Mouse (Mus musculus) cerebellum, postnatal 36 days (tissue): Measurements from ENCODE around the gene Cldn14.
A peak's percentile ranks its signal among the peaks of the same experiment; 100 is the strongest.

ENCODE experiments used
- DNase-seq, 2 experiments: peaks; one replicate each; pipeline ENCODE4 v3.0.0; 2021 to 2022; ENCODE audit warnings: mixed read lengths in 2 of 2

Cldn14 gene

GRCm38 (mm10) chr16:93942796-93943502 lies 65.7 kb downstream of the Cldn14 start:
- DNase-seq = no peak

GRCm38 (mm10) chr16:93941781-93942567 lies 66.7 kb downstream of the Cldn14 start:
- no peak for DNase-seq

GRCm38 (mm10) chr16:93939961-93940360 lies 68.7 kb downstream of the Cldn14 start:
- no peak for DNase-seq

GRCm38 (mm10) chr16:93938400-93938846 lies 70.2 kb downstream of the Cldn14 start:
- DNase-seq = peak; percentile 66 to 73

- no peak for DNase-seq
These were observed 73.6 kb downstream of the Cldn14 start for GRCm38 (mm10) chr16:93935009-93935408.

GRCm38 (mm10) chr16:93934588-93934987 lies 74.0 kb downstream of the Cldn14 start:
- no peak for DNase-seq

GRCm38 (mm10) chr16:93932185-93933168 lies 76.2 kb downstream of the Cldn14 start:
- DNase-seq = no peak

- no peak for DNase-seq
These were observed 79.1 kb downstream of the Cldn14 start for GRCm38 (mm10) chr16:93929370-93930032.

- DNase-seq = no peak
These were observed 82.9 kb downstream of the Cldn14 start for GRCm38 (mm10) chr16:93925684-93926247.

- DNase-seq = no peak
These were observed 84.8 kb downstream of the Cldn14 start for GRCm38 (mm10) chr16:93923788-93924187.

GRCm38 (mm10) chr16:93922835-93923389 lies 85.7 kb downstream of the Cldn14 start:
- no peak for DNase-seq

GRCm38 (mm10) chr16:93920673-93921072 lies 88.0 kb downstream of the Cldn14 start:
- no peak for DNase-seq

- peak in 1 of 2 experiments; percentile 10 for DNase-seq
These were observed 89.4 kb downstream of the Cldn14 start for GRCm38 (mm10) chr16:93919189-93919588.

- no peak for DNase-seq
These were observed 90.0 kb downstream of the Cldn14 start for GRCm38 (mm10) chr16:93918679-93919060.

GRCm38 (mm10) chr16:93917712-93918678 lies 90.6 kb downstream of the Cldn14 start:
- DNase-seq = peak; percentile 80 to 83

- DNase-seq = no peak
These were observed 93.2 kb downstream of the Cldn14 start for GRCm38 (mm10) chr16:93915338-93915849.

GRCm38 (mm10) chr16:93913881-93914576 lies 94.6 kb downstream of the Cldn14 start:
- DNase-seq = no peak

GRCm38 (mm10) chr16:93912808-93913207 lies 95.8 kb downstream of the Cldn14 start:
- DNase-seq = no peak

- DNase-seq = no peak
These were observed 96.5 kb downstream of the Cldn14 start for GRCm38 (mm10) chr16:93912158-93912557.
